Mouse (Mus musculus) spleen, adult 12 weeks (tissue): ENCODE measurements around the gene Sec24a.

ENCODE experiments used
- DNase-seq: peaks from one replicate; pipeline ENCODE4 v3.0.0; 2022; ENCODE audit warnings: low spot score

Gene Sec24a

GRCm38 (mm10) chr11:51649889-51650199, 113.6 kb downstream of the Sec24a start:
- no peak for DNase-seq

- no peak for DNase-seq
Observed at GRCm38 (mm10) chr11:51649111-51649888, 114.1 kb downstream of the Sec24a start.

GRCm38 (mm10) chr11:51648566-51648965, 114.9 kb downstream of the Sec24a start:
- DNase-seq = no peak

GRCm38 (mm10) chr11:51646751-51647667, 116.4 kb downstream of the Sec24a start:
- DNase-seq = no peak

- no peak for DNase-seq
Observed at GRCm38 (mm10) chr11:51646245-51646644, 117.2 kb downstream of the Sec24a start.

- DNase-seq = no peak
Observed at GRCm38 (mm10) chr11:51645293-51645692, 118.1 kb downstream of the Sec24a start.

- no peak for DNase-seq
Observed at GRCm38 (mm10) chr11:51644217-51644616, 119.2 kb downstream of the Sec24a start.

GRCm38 (mm10) chr11:51643761-51644160, 119.7 kb downstream of the Sec24a start:
- DNase-seq = no peak

- no peak for DNase-seq
Observed at GRCm38 (mm10) chr11:51643202-51643601, 120.2 kb downstream of the Sec24a start.
